Mouse (Mus musculus) bone marrow macrophage, adult 2 months (primary cell): Measurements from ENCODE around the gene Cdcp1.

Experiments used
- CTCF ChIP-seq: IDR thresholded peaks from 2 replicates; pipeline ENCODE4 v1.5.1; 2012; ENCODE audit warnings: low read depth, mild to moderate bottlenecking, low read length, moderate library complexity
- POLR2A ChIP-seq: IDR thresholded peaks from 2 replicates; pipeline ENCODE4 v1.6.1; 2012; ENCODE audit warnings: mild to moderate bottlenecking, low read depth, low read length, borderline replicate concordance

GRCm38 (mm10) chr9:123177380-123178048 lies 38.3 kb downstream of the Cdcp1 start:
- TF ChIP-seq CTCF (no peak), POLR2A (no peak)
